Mouse (Mus musculus) forebrain, embryonic 11.5 days (tissue): Measurements from ENCODE around the gene Zfp444. TPM values are rescaled to one million over a fixed set of nuclear protein-coding genes. Genes with fewer than 3 reads are reported as not detected.
A peak's percentile ranks its signal among the peaks of the same experiment; 100 is the strongest.

Experiments
- ATAC-seq: fragments of 200-750 bp; cut with Nextera tagmentation; replicated peaks from 2 replicates; pipeline ENCODE4 v1.8.0; 2017; ENCODE audit warnings: moderate TSS enrichment; ENCODE audit not compliant: low FRiP score
- DNase-seq: peaks from one replicate; pipeline ENCODE4 v3.0.0-alpha.2; 2017; ENCODE audit warnings: low spot score
- H3K27ac ChIP-seq: fragments of 300-500 bp; sonication (generic); 2 replicates; pipeline ENCODE4 v1.5.1; 2014; ENCODE audit warnings: low read depth, low read length
- H3K27me3 ChIP-seq: fragments of 300-500 bp; sonication (generic); 2 replicates; pipeline ENCODE4 v1.6.1; 2014; ENCODE audit warnings: mild to moderate bottlenecking, low read length, mixed read lengths; ENCODE audit not compliant: control insufficient read depth, insufficient read depth
- H3K36me3 ChIP-seq: fragments of 300-500 bp; sonication (generic); 2 replicates; pipeline ENCODE4 v1.6.1; 2014; ENCODE audit warnings: mild to moderate bottlenecking, low read length, moderate library complexity, mixed read lengths; ENCODE audit not compliant: control insufficient read depth, insufficient read depth
- H3K4me1 ChIP-seq: fragments of 300-500 bp; sonication (generic); replicated peaks from 2 replicates; pipeline ENCODE4 v1.6.1; 2014; ENCODE audit warnings: low read length, mixed read lengths; ENCODE audit not compliant: control insufficient read depth, insufficient read depth
- H3K4me2 ChIP-seq: fragments of 300-500 bp; sonication (generic); 2 replicates; pipeline ENCODE4 v1.6.1; 2014; ENCODE audit warnings: low read depth, mild to moderate bottlenecking, low read length, moderate library complexity, mixed read lengths; ENCODE audit not compliant: severe bottlenecking
- H3K4me3 ChIP-seq: fragments of 300-500 bp; sonication (generic); 2 replicates; pipeline ENCODE4 v1.5.1; 2014; ENCODE audit warnings: low read depth, low read length
- H3K9ac ChIP-seq: fragments of 300-500 bp; sonication (generic); 2 replicates; pipeline ENCODE4 v1.6.1; 2014; ENCODE audit warnings: low read length
- H3K9me3 ChIP-seq: fragments of 300-500 bp; sonication (generic); 2 replicates; pipeline ENCODE4 v1.6.1; 2016; ENCODE audit warnings: low read length, mixed read lengths; ENCODE audit not compliant: control insufficient read depth
- WGBS: fragments of 180-500 bp; shearing (Covaris S2); extraction: QIAGEN DNeasy Blood & Tissue Kit; methylation state at CpG from one replicate; pipeline ENCODE4 v1.1.7; 2014; 5-methylcytosine and 5-hydroxymethylcytosine counted together
- polyA plus RNA-seq: library from polyadenylated mRNA; unstranded; fragments of >200 nt; fragmentation: Nextera tagmentation; extraction: Ambion mirVana; gene quantifications from 2 replicates; pipeline ENCODE4 v1.2.1, GENCODE M21; 2014

Gene Zfp444
- 73.9 and 82.4 TPM in 2 replicates for polyA plus RNA-seq

- peak; percentile 95 for ATAC-seq
- under 1% methylated on average over 37 of the region's 37 CpGs for WGBS
Observed at GRCm38 (mm10) chr7:6172006-6172649, at the start of gene Zfp444. Gene Zfp444, plus strand, starts transcription at chr7:6172226.

GRCm38 (mm10) chr7:6126690-6127448 lies 45.2 kb upstream of the Zfp444 start:
- Histone ChIP-seq H3K27me3 (no peaks in the 10 kb centered on the region), H3K4me2 (no peak overlapping the region), H3K9me3 (no peaks in the 10 kb centered on the region), H3K36me3 (no peaks in the 10 kb centered on the region), H3K4me3 (no peak overlapping the region), H3K27ac (no peak overlapping the region), H3K4me1 (no peaks in the 10 kb centered on the region), H3K9ac (no peak overlapping the region)
- DNase-seq, result peak; percentile 68
- WGBS, result 38% methylated on average over 7 of the region's 7 CpGs
- peak; percentile 72 for ATAC-seq

More at GRCm38 (mm10) chr7:6172006-6172649, at the start of gene Zfp444:
- Histone ChIP-seq H3K9me3 (no peaks in the 10 kb centered on the region), H3K4me1 (no peaks in the 10 kb centered on the region), H3K27me3 (no peaks in the 10 kb centered on the region), H3K9ac (peak within 1 kb of the TSS; percentile 73), H3K27ac (peak within 1 kb of the TSS; percentile 63), H3K36me3 (no peaks in the 10 kb centered on the region), H3K4me3 (peak within 1 kb of the TSS; percentile 68), H3K4me2 (peak within 1 kb of the TSS; percentile 77)
- peak; percentile 97 for DNase-seq

DNA sequence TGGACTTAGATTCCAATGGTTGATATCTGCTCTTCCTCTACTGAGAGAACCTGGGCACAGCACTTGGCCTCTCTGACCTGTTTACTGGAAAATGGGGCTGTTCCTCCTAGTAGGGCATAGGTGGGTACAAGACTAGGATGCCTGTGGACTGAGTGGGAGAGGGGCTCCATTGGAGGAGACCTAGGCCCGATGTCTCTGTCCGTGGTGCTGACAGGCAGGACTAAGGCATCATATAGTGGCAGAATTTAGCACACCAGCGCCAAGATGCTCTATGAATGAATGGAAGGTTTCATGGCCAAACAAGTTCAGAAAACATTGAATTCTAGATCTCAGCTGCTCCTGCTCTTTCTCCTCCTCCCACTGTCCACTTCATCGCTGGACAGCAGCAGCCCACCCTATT lies 41.7 kb upstream of the Zfp444 start:
- H3K4me2 ChIP-seq, result no peak overlapping the region
- no peaks in the 10 kb centered on the region for H3K27me3 ChIP-seq
- WGBS, result 28% methylated on average over 4 of the region's 4 CpGs
- H3K36me3 ChIP-seq, result peaks cover 7% of the 10 kb centered on the region; the same call in 1 of the 2 replicates
- DNase-seq (peak; percentile 51), ATAC-seq (no peak)
- H3K9me3 ChIP-seq, result no peaks in the 10 kb centered on the region; the same call in 1 of the 2 replicates
- no peak overlapping the region for H3K27ac ChIP-seq
- no peak overlapping the region for H3K9ac ChIP-seq
- H3K4me1 ChIP-seq, result no peaks in the 10 kb centered on the region
- no peak overlapping the region for H3K4me3 ChIP-seq

DNA sequence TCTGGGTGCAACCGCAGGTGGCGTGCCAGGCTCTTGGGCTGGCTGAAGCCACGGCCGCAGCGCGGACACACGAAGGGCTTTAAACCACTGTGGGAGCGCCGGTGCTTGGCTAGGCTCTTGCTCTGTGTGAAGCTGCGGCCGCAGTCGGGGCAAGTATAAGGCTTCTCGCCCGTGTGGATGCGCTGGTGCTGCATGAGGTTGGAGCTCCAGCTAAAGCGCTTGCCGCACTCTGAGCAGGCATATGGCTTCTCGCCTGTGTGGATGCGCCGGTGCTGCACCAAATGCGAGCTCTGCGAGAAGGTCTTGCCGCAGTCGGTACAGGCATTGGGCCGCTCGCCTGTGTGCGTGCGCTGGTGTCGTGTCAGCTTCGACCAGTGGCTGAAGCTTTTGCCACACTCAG lies 39.4 kb upstream of the Zfp444 start:
- H3K9me3 ChIP-seq, result no peaks in the 10 kb centered on the region; the same call in 1 of the 2 replicates
- no peak overlapping the region for H3K4me2 ChIP-seq
- WGBS, result 77% methylated on average over 30 of the region's 30 CpGs
- peaks cover 7% of the 10 kb centered on the region; the same call in 1 of the 2 replicates for H3K36me3 ChIP-seq
- no peak overlapping the region for H3K9ac ChIP-seq
- no peak overlapping the region for H3K4me3 ChIP-seq
- H3K27ac ChIP-seq, result no peak overlapping the region
- no peaks in the 10 kb centered on the region for H3K27me3 ChIP-seq
- no peaks in the 10 kb centered on the region for H3K4me1 ChIP-seq
- DNase-seq (peak; percentile 45), ATAC-seq (no peak)

DNA sequence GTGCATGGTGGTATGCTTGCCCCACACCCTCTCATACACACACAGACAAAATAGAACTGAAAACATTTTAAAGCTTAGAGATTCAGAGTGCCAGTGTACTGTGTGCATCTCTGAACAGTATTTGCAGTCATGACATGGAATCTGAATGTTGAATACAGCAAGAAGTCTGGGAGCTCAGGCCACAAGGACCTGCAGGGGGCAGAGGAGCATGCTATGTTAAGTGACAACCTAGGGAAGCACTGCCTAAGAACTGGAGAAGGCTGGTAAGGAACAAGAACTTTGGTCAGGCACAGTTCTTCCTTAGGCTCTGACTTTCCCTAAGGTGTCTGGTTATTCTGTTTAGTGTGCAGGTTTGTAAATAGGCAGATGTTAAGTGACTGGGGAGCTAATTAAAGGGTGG lies 35.5 kb upstream of the Zfp444 start:
- no peak overlapping the region for H3K27ac ChIP-seq
- ATAC-seq (no peak), DNase-seq (no peak)
- H3K36me3 ChIP-seq, result peaks cover 7% of the 10 kb centered on the region; the same call in 1 of the 2 replicates
- H3K27me3 ChIP-seq, result no peaks in the 10 kb centered on the region
- H3K9me3 ChIP-seq, result no peaks in the 10 kb centered on the region; the same call in 1 of the 2 replicates
- H3K9ac ChIP-seq, result no peak overlapping the region
- H3K4me3 ChIP-seq, result no peak overlapping the region
- no peak overlapping the region for H3K4me2 ChIP-seq
- no peaks in the 10 kb centered on the region for H3K4me1 ChIP-seq

DNA sequence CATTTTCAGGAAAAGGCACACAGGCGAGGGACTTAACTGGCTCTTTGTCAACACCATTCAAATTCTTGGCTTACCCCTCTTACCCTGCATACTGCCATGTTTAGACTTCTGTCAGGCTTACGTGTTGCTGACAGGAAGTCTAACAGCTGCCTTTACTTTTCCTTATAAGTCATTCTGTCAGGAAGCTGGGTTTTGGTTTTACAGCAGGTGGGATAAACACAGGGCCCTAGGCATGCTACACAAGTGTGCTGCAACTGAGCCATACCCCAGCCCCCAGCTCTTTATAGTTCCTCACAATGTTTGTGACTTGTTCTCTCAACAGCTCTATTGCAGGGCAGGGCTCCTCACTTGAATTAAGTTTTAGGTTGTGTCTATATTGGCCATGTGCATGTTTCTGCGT lies 32.7 kb upstream of the Zfp444 start:
- no peak overlapping the region for H3K27ac ChIP-seq
- ATAC-seq (no peak), DNase-seq (no peak)
- H3K27me3 ChIP-seq, result no peaks in the 10 kb centered on the region
- no peaks in the 10 kb centered on the region for H3K4me1 ChIP-seq
- no peaks in the 10 kb centered on the region for H3K9me3 ChIP-seq
- no peak overlapping the region for H3K4me2 ChIP-seq
- no peak overlapping the region for H3K9ac ChIP-seq
- H3K36me3 ChIP-seq, result no peaks in the 10 kb centered on the region; the same call in 1 of the 2 replicates
- WGBS, result 92% methylated on average over 3 of the region's 3 CpGs
- H3K4me3 ChIP-seq, result no peak overlapping the region

DNA sequence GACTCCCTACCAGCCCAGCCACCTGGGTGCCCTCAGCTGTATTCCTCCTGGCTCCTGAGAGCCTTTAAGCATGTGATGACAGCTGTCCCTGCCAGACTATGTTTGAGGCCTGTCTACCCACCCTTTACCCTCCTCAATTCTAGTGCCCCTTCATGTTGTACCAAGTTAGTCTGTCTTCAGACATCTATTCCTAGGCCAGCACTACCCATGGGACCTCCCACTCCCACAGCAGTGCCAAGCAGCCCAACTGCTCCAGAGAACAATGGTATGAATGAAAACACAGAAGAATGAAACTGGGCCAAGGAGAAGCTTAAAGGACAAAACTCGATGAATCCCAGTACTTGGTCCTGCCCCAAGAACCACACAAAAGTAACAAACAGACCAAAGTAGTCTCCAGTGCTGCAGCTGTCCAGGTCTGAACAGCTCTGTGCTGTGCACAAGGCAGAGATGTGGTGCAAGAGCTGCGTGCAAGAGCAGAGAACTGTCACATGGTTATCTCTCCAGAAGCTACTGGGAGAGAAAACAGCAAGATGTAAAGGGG lies 28.0 kb upstream of the Zfp444 start:
- Histone ChIP-seq H3K4me1 (no peaks in the 10 kb centered on the region), H3K4me2 (no peak overlapping the region), H3K27me3 (no peaks in the 10 kb centered on the region), H3K27ac (no peak overlapping the region), H3K9ac (no peak overlapping the region), H3K4me3 (no peak overlapping the region), H3K9me3 (no peaks in the 10 kb centered on the region), H3K36me3 (no peaks in the 10 kb centered on the region; the same call in 1 of the 2 replicates)
- 94% methylated on average over 2 of the region's 2 CpGs for WGBS
- DNase-seq (no peak), ATAC-seq (no peak)

DNA sequence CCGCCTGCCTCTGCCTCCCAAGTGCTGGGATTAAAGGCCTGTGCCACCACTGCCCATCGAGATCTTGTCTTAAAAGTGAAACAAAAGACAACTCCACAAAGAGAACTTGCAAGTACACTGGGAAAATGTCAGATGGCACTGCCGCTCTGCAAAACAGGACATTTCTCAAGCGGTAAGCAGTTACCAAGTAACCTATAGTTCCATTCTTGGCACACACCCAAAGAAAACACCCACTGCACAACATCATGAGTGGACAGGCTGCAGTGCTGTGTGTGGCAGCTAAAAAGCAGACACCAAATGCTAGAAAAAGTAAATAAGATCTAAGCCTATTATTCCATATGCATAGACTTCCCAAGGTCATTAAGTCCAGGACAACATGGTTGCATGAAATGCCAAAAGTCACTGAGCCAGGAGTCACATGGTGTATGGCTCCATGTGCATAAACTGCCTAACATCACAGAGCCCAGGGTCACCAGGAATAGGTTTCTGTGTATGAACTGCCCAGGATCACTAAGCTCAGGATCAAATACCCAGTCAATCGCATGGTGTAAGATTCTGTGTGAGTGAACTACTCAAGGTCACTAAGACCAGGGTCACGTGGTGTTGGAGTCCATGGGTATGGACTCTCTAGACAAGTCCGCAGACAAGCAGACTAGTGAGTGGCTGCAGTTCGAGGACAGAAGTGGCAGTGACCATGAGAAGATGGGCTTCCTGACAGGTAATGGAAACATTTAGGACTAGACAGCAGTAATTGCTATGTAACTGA lies 26.4 kb upstream of the Zfp444 start:
- 95% methylated on average over 8 of the region's 8 CpGs for WGBS
- ATAC-seq (no peak), DNase-seq (no peak)
- H3K9me3 ChIP-seq, result no peaks in the 10 kb centered on the region
- no peak overlapping the region for H3K9ac ChIP-seq
- no peak overlapping the region for H3K4me3 ChIP-seq
- H3K4me2 ChIP-seq, result no peak overlapping the region
- no peak overlapping the region for H3K27ac ChIP-seq
- no peaks in the 10 kb centered on the region; the same call in 1 of the 2 replicates for H3K36me3 ChIP-seq
- no peaks in the 10 kb centered on the region for H3K27me3 ChIP-seq
- H3K4me1 ChIP-seq, result no peaks in the 10 kb centered on the region
